Mouse (Mus musculus) cerebellum, adult 2 months (tissue): ENCODE measurements around the gene Eml2.

Experiments
- CTCF ChIP-seq: fragments of 200-500 bp; IDR thresholded peaks from 2 replicates; pipeline ENCODE4 v1.5.1; 2011; ENCODE audit warnings: low read depth, mild to moderate bottlenecking, control low read depth, low read length, moderate library complexity, borderline replicate concordance; ENCODE audit not compliant: insufficient read depth
- POLR2A ChIP-seq: fragments of 200-500 bp; IDR thresholded peaks from 2 replicates; pipeline ENCODE4 v1.6.1; 2011; ENCODE audit warnings: low read length, control low read depth, borderline replicate concordance; ENCODE audit not compliant: insufficient read depth

- no peak for TF ChIP-seq POLR2A
- no peak for TF ChIP-seq CTCF
Measured at GRCm38 (mm10) chr7:19158601-19159000, 17.6 kb upstream of the Eml2 start.
